ENCODE assay signal across 12 mouse cellular contexts in genomic region chr3:52797801-52798200, GRCm38 (mm10).
DNase-seq lines count a peak whose midpoint lies in the region; ATAC-seq and TF ChIP-seq lines count a peak whose summit lies in the region.
"Had no signal": no experiment of that assay in that cellular context is flagged by ENCODE, and none has a peak within 500 bp of the region (broad histone marks: within the 10 kb centered on the region; RNA-seq: fewer than 3 reads in every experiment).

No protein-coding gene starts in this region.

- H3K27me3 ChIP-seq in heart, embryonic 13.5 days (replicated peaks) = no peaks in the 10 kb centered on the region
- H3K27me3 ChIP-seq in liver, postnatal 0 days (ENCODE audit: insufficient read depth, low read length) = no peaks in the 10 kb centered on the region
- no peaks in the 10 kb centered on the region for H3K27me3 ChIP-seq in hindbrain, postnatal 0 days (ENCODE audit: insufficient read depth, low read length)
- no peaks in the 10 kb centered on the region for H3K27me3 ChIP-seq in midbrain, postnatal 0 days (ENCODE audit: insufficient read depth, low read length)
- 0 out of 2 replicates have a peak, but pooled peaks cover 4% of the 10 kb centered on the region for H3K27me3 ChIP-seq in hindbrain, embryonic 13.5 days
- H3K27me3 ChIP-seq: forebrain, embryonic 13.5 days; lung, embryonic 15.5 days; neural tube, embryonic 13.5 days had no signal

- TF ChIP-seq CTCF in liver, postnatal 0 days (IDR thresholded peaks at IDR 0.05; ENCODE audit: low read depth) = no peak
- no peak for TF ChIP-seq CTCF in hindbrain, postnatal 0 days (IDR thresholded peaks at IDR 0.05; ENCODE audit: low read depth)
- TF ChIP-seq CTCF in midbrain, postnatal 0 days (IDR thresholded peaks at IDR 0.05) = no peak

- H3K27ac ChIP-seq in heart, embryonic 13.5 days (replicated peaks) = 0 out of 2 replicates have a peak overlapping the region, but pooled peaks have one; percentile 20
- no peak overlapping the region for H3K27ac ChIP-seq in liver, postnatal 0 days (ENCODE audit: low read depth)
- H3K27ac ChIP-seq in hindbrain, postnatal 0 days = no peak overlapping the region
- H3K27ac ChIP-seq in midbrain, postnatal 0 days (ENCODE audit: low read depth, low read length) = no peak overlapping the region
- no peak overlapping the region for H3K27ac ChIP-seq in hindbrain, embryonic 13.5 days
- H3K27ac ChIP-seq: forebrain, embryonic 13.5 days; lung, embryonic 15.5 days; neural tube, embryonic 13.5 days had no signal

- 0 out of 2 replicates have a peak, but pooled peaks cover 3% of the 10 kb centered on the region for H3K9me3 ChIP-seq in heart, embryonic 13.5 days
- H3K9me3 ChIP-seq in liver, postnatal 0 days (ENCODE audit: low read length) = no peaks in the 10 kb centered on the region
- H3K9me3 ChIP-seq in hindbrain, postnatal 0 days (ENCODE audit: low read length) = no peaks in the 10 kb centered on the region
- H3K9me3 ChIP-seq in midbrain, postnatal 0 days (ENCODE audit: low read length) = no peaks in the 10 kb centered on the region
- H3K9me3 ChIP-seq in hindbrain, embryonic 13.5 days = no peaks in the 10 kb centered on the region
- H3K9me3 ChIP-seq: forebrain, embryonic 13.5 days; lung, embryonic 15.5 days; neural tube, embryonic 13.5 days had no signal

- WGBS in heart, embryonic 13.5 days = 8% methylated on average over 6 of the region's 6 CpGs
- WGBS in liver, postnatal 0 days (ENCODE audit: insufficient replicate concordance) = 12% methylated on average over 6 of the region's 6 CpGs
- WGBS in hindbrain, postnatal 0 days = 37% methylated on average over 6 of the region's 6 CpGs
- WGBS in midbrain, postnatal 0 days = 42% methylated on average over 6 of the region's 6 CpGs
- 59% methylated on average over 6 of the region's 6 CpGs for WGBS in hindbrain, embryonic 13.5 days

- peak overlapping the region; percentile 47 for H3K4me2 ChIP-seq in heart, embryonic 13.5 days
- H3K4me2 ChIP-seq in liver, postnatal 0 days (ENCODE audit: low read depth, low read length) = 0 out of 2 replicates have a peak overlapping the region, but pooled peaks have one; percentile 19
- H3K4me2 ChIP-seq in hindbrain, postnatal 0 days (ENCODE audit: low read depth, low read length) = no peak overlapping the region
- no peak overlapping the region for H3K4me2 ChIP-seq in midbrain, postnatal 0 days (ENCODE audit: low read depth, low read length, poor library complexity, severe bottlenecking)
- no peak overlapping the region for H3K4me2 ChIP-seq in hindbrain, embryonic 13.5 days
- H3K4me2 ChIP-seq: forebrain, embryonic 13.5 days; lung, embryonic 15.5 days; neural tube, embryonic 13.5 days had no signal

- peaks cover 14% of the 10 kb centered on the region for H3K4me1 ChIP-seq in heart, embryonic 13.5 days
- H3K4me1 ChIP-seq in liver, postnatal 0 days (ENCODE audit: insufficient read depth) = no peaks in the 10 kb centered on the region
- no peaks in the 10 kb centered on the region for H3K4me1 ChIP-seq in hindbrain, postnatal 0 days (ENCODE audit: insufficient read depth, low read length)
- H3K4me1 ChIP-seq in midbrain, postnatal 0 days (ENCODE audit: insufficient read depth, low read length) = no peaks in the 10 kb centered on the region
- H3K4me1 ChIP-seq in hindbrain, embryonic 13.5 days (replicated peaks) = no peaks in the 10 kb centered on the region
- H3K4me1 ChIP-seq: forebrain, embryonic 13.5 days; lung, embryonic 15.5 days; neural tube, embryonic 13.5 days had no signal

- no peaks in the 10 kb centered on the region for H3K36me3 ChIP-seq in heart, embryonic 13.5 days
- no peaks in the 10 kb centered on the region for H3K36me3 ChIP-seq in liver, postnatal 0 days (replicated peaks; ENCODE audit: insufficient read depth, low read length)
- no peaks in the 10 kb centered on the region for H3K36me3 ChIP-seq in hindbrain, postnatal 0 days (ENCODE audit: insufficient read depth, low read length)
- H3K36me3 ChIP-seq in midbrain, postnatal 0 days (ENCODE audit: insufficient read depth, low read length) = no peaks in the 10 kb centered on the region
- no peaks in the 10 kb centered on the region for H3K36me3 ChIP-seq in hindbrain, embryonic 13.5 days
- H3K36me3 ChIP-seq: lung, embryonic 15.5 days; neural tube, embryonic 13.5 days had no signal

- TF ChIP-seq EP300 in liver, postnatal 0 days (IDR thresholded peaks at IDR 0.05; ENCODE audit: low read depth) = no peak; the same call in 1 of the 2 replicates

- ATAC-seq in heart, embryonic 13.5 days (ENCODE audit: extremely low read depth, insufficient number of reproducible peaks, low FRiP score, low TSS enrichment) = no peak
- ATAC-seq in liver, postnatal 0 days = peak; percentile 75
- no peak for ATAC-seq in hindbrain, postnatal 0 days
- no peak for ATAC-seq in midbrain, postnatal 0 days (ENCODE audit: low FRiP score)
- ATAC-seq in hindbrain, embryonic 13.5 days (ENCODE audit: low FRiP score) = no peak
- ATAC-seq: forebrain, embryonic 13.5 days had no signal

- H3K9ac ChIP-seq in heart, embryonic 13.5 days = peak overlapping the region; percentile 24; the same call in 1 of the 2 replicates
- no peak overlapping the region for H3K9ac ChIP-seq in liver, postnatal 0 days (replicated peaks)
- no peak overlapping the region for H3K9ac ChIP-seq in hindbrain, postnatal 0 days (replicated peaks; ENCODE audit: low read length)
- H3K9ac ChIP-seq in midbrain, postnatal 0 days (replicated peaks; ENCODE audit: low read length, poor library complexity, severe bottlenecking) = no peak overlapping the region
- H3K9ac ChIP-seq in hindbrain, embryonic 13.5 days = no peak overlapping the region
- H3K9ac ChIP-seq: forebrain, embryonic 13.5 days; lung, embryonic 15.5 days; neural tube, embryonic 13.5 days had no signal

- peak; percentile 1 to 8 for DNase-seq in kidney, postnatal 36 days
- DNase-seq in kidney, adult 8-10 months = no peak
- peak; percentile 42 for DNase-seq in CD4-positive, CD25-positive, alpha-beta regulatory T cell, adult 2 months (ENCODE audit: low read depth, low spot score)
- no peak for DNase-seq in liver, postnatal 0 days
- DNase-seq in hindbrain, postnatal 0 days (ENCODE audit: low spot score) = no peak
- no peak for DNase-seq in midbrain, postnatal 0 days (ENCODE audit: low spot score)
- DNase-seq: cerebellum, postnatal 14 days had no signal

- H3K4me3 ChIP-seq in heart, embryonic 13.5 days = 0 out of 2 replicates have a peak overlapping the region, but pooled peaks have one; percentile 2
- no peak overlapping the region for H3K4me3 ChIP-seq in liver, postnatal 0 days (ENCODE audit: low read depth, low read length)
- no peak overlapping the region for H3K4me3 ChIP-seq in hindbrain, postnatal 0 days (ENCODE audit: low read length)
- H3K4me3 ChIP-seq in midbrain, postnatal 0 days (ENCODE audit: low read depth, low read length) = no peak overlapping the region
- no peak overlapping the region for H3K4me3 ChIP-seq in hindbrain, embryonic 13.5 days
- H3K4me3 ChIP-seq: forebrain, embryonic 13.5 days; lung, embryonic 15.5 days; neural tube, embryonic 13.5 days had no signal

Comparison
In these comparisons a context has a peak if more than half of its experiments do, and no peak if none do; other contexts are left out.
1. DNase-seq: peak in kidney, postnatal 36 days (2 of 2) and CD4-positive, CD25-positive, alpha-beta regulatory T cell, adult 2 months (single experiment); none in kidney, adult 8-10 months (0 of 2), liver, postnatal 0 days (single experiment), hindbrain, postnatal 0 days (single experiment) and midbrain, postnatal 0 days (single experiment).
2. H3K4me2 ChIP-seq: peak in heart, embryonic 13.5 days (single experiment) and liver, postnatal 0 days (single experiment); none in hindbrain, postnatal 0 days (single experiment), midbrain, postnatal 0 days (single experiment) and hindbrain, embryonic 13.5 days (single experiment).